Mouse (Mus musculus): ENCODE results near the gene Cnih3. TPM values are rescaled to one million over a fixed set of nuclear protein-coding genes. Genes with fewer than 3 reads are reported as not detected.

Gene Cnih3
- polyA plus RNA-seq, 1 experiment from 2014 or later, result 1.1 TPM

DNA sequence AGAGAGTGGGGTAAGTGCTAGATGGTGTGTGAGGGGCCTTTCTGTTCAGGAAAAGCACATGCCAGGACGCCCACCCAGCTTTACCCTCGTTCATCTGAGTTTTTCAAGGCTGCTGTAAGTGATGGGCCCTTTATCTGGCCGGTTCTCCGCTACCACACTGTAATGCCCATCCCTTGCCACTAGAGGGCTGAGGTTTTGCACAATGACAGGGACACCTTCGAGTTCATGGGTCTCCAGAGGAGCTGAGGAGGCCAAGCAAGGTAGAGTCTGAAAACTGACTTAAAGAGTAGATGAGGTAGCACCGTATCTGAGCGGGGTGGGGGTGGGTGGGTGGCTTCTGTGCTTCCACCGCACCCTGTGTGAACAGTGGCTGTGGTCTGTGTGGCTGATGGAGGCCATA lies 27.2 kb downstream of the Cnih3 start:
- Histone ChIP-seq H3K9ac (ENCODE audit: low read depth, low read length) (no peak overlapping the region), H3K4me3 (ENCODE audit: low read depth, low read length) (no peak overlapping the region), H3K4me1 (replicated peaks; ENCODE audit: control insufficient read depth, insufficient read depth, low read length) (no peaks in the 10 kb centered on the region), H3K4me2 (replicated peaks; ENCODE audit: low read depth, low read length) (no peak overlapping the region), H3K9me3 (ENCODE audit: control insufficient read depth, low read length) (no peaks in the 10 kb centered on the region), H3K36me3 (ENCODE audit: control insufficient read depth, insufficient read depth, low read length) (no peaks in the 10 kb centered on the region), H3K27me3 (ENCODE audit: control insufficient read depth, insufficient read depth, low read length) (no peaks in the 10 kb centered on the region), H3K27ac (ENCODE audit: low read depth, low read length) (no peak overlapping the region)
- DNase-seq (ENCODE audit: low spot score) (peak; percentile 76), ATAC-seq (ENCODE audit: low FRiP score) (peak; percentile 40; the same call in 1 of the 2 replicates)
- WGBS, result 22% methylated on average over 8 of the region's 8 CpGs

DNA sequence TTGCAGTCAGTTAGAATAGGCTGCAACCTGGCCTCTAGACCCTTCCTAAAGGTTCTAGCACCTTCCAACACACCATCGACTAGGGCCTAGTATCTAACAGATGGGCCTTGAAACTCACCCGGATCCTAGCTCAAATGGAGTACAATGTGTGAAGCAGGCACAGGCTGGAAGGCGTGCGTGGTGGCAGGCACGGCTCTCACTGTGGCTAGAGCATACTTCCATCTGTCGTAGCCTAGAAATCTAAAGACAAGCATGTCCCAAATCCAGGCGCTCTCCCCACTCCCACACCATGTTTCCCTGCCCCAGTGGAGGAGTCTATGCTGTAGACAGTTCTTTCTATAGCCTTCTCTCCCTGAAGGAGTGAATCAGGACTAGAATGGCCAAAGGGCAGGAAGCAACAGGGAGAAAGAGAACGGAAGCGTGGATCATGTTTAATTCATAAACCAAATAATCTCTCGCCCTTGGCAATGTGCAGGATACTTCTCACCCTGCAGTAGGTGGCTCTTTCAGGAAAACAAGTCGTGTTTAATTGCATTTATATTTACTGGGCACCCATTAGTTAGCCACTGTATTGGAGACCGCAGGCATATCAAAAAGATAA lies 29.1 kb downstream of the Cnih3 start:
- Histone ChIP-seq H3K27ac (ENCODE audit: low read depth, low read length) (no peak overlapping the region), H3K9ac (ENCODE audit: low read depth, low read length) (no peak overlapping the region), H3K4me3 (ENCODE audit: low read depth, low read length) (no peak overlapping the region), H3K4me1 (replicated peaks; ENCODE audit: control insufficient read depth, insufficient read depth, low read length) (no peaks in the 10 kb centered on the region), H3K9me3 (ENCODE audit: control insufficient read depth, low read length) (no peaks in the 10 kb centered on the region), H3K36me3 (ENCODE audit: control insufficient read depth, insufficient read depth, low read length) (no peaks in the 10 kb centered on the region), H3K4me2 (replicated peaks; ENCODE audit: low read depth, low read length) (no peak overlapping the region), H3K27me3 (ENCODE audit: control insufficient read depth, insufficient read depth, low read length) (no peaks in the 10 kb centered on the region)
- 88% methylated on average over 12 of the region's 12 CpGs for WGBS
- ATAC-seq (ENCODE audit: low FRiP score), result no peak
- DNase-seq (ENCODE audit: low spot score), result no peak

DNA sequence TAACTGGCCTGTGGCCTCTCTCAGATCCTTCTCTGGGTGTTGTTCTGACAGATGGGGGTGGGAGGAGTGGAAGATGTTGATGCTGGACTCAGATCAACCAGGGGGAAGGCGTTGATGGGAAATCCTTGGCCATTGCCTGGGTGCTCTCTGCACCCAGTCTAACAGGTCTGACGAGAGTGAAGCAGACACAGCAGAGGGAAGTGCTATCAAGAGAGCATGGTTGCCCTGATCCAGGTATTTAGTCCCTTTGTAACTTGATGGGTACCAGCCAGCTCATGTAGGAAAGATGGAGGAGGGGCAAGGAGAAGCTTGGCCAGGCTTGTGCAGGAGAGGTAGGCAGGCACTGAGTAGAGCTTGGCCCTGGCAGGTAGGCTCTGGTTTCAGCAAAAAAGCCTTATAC lies 36.8 kb downstream of the Cnih3 start:
- 94% methylated on average over 2 of the region's 2 CpGs for WGBS
- Histone ChIP-seq H3K9me3 (ENCODE audit: control insufficient read depth, low read length) (no peaks in the 10 kb centered on the region), H3K4me3 (ENCODE audit: low read depth, low read length) (no peak overlapping the region), H3K36me3 (ENCODE audit: control insufficient read depth, insufficient read depth, low read length) (no peaks in the 10 kb centered on the region), H3K27me3 (ENCODE audit: control insufficient read depth, insufficient read depth, low read length) (no peaks in the 10 kb centered on the region), H3K27ac (ENCODE audit: low read depth, low read length) (no peak overlapping the region), H3K4me2 (replicated peaks; ENCODE audit: low read depth, low read length) (no peak overlapping the region), H3K9ac (ENCODE audit: low read depth, low read length) (no peak overlapping the region), H3K4me1 (replicated peaks; ENCODE audit: control insufficient read depth, insufficient read depth, low read length) (no peaks in the 10 kb centered on the region)
- ATAC-seq (ENCODE audit: low FRiP score) (no peak), DNase-seq (ENCODE audit: low spot score) (no peak)

DNA sequence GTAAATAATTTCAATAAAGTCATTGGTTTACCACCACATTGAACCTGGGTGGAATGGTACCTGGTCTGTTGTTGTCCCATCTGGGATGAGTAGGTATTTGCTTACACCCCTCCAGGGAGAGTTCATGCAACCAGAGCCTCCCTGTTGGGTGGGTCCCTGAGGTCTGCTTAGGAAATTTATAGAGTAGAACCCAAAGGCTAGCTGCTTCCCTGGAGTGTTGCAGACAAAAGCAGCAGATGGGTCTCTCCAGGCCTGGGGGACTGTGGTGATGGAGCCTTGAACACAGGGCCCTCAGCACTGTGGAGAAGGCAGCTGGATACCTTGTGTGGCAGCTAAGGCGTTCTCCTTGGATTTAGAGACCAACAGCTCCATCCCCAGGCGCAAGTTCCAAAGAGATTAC lies 40.1 kb downstream of the Cnih3 start:
- no peak overlapping the region for H3K4me3 ChIP-seq (ENCODE audit: low read depth, low read length)
- WGBS, result 89% methylated on average over 2 of the region's 2 CpGs
- H3K9me3 ChIP-seq (ENCODE audit: control insufficient read depth, low read length), result no peaks in the 10 kb centered on the region
- H3K27ac ChIP-seq (ENCODE audit: low read depth, low read length), result no peak overlapping the region
- H3K4me2 ChIP-seq (replicated peaks; ENCODE audit: low read depth, low read length), result no peak overlapping the region
- H3K9ac ChIP-seq (ENCODE audit: low read depth, low read length), result no peak overlapping the region
- ATAC-seq (ENCODE audit: low FRiP score) (no peak), DNase-seq (ENCODE audit: low spot score) (no peak)
- H3K4me1 ChIP-seq (replicated peaks; ENCODE audit: control insufficient read depth, insufficient read depth, low read length), result no peaks in the 10 kb centered on the region
- no peaks in the 10 kb centered on the region for H3K27me3 ChIP-seq (ENCODE audit: control insufficient read depth, insufficient read depth, low read length)
- H3K36me3 ChIP-seq (ENCODE audit: control insufficient read depth, insufficient read depth, low read length), result no peaks in the 10 kb centered on the region

DNA sequence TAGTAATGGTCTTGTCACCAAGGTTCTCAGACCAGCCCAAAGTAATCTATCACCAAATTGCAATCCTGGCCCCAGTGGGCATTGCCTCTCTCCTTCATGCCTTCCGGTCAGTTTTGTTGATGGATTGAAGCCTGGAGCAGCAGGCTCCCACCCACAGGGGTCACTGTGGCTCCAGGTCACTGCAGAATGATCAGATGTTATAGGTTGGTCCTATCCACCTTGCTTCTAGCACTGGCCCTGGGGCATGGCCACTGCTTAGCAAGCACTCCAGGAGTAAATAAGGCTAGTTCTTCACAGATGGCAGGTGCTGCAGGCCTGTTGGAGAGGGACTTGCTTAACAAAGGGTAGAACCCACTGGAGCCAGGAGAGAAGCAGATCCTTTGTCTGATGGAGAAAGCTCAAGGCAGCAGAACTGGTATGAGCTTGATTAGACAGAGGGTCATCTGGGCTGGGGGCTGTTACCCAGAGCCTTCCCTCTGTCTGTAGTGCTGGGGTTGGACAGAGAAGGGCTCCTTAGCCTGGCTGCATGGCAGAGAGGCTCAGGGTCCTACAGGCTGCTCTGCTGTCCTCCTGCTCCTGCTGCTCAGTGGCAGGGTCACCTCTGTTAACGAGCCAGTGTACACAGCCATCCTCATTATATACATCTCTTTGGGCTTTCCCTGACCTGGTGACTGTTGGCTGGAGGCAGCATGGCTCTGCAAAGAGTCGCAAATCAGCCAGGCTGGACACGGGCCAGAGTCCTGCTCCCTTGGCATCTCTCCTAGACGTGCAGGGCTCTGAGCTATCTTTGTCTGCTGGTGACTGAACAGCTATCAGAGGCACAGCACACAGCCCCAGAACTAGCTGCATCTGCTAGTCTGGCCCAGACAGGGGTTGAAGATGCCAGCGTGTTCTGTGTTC lies 41.1 kb downstream of the Cnih3 start:
- H3K36me3 ChIP-seq (ENCODE audit: control insufficient read depth, insufficient read depth, low read length), result no peaks in the 10 kb centered on the region
- H3K27me3 ChIP-seq (ENCODE audit: control insufficient read depth, insufficient read depth, low read length), result no peaks in the 10 kb centered on the region
- DNase-seq (ENCODE audit: low spot score) (peak; percentile 20), ATAC-seq (ENCODE audit: low FRiP score) (no peak)
- no peaks in the 10 kb centered on the region for H3K4me1 ChIP-seq (replicated peaks; ENCODE audit: control insufficient read depth, insufficient read depth, low read length)
- H3K4me3 ChIP-seq (ENCODE audit: low read depth, low read length), result no peak overlapping the region
- H3K27ac ChIP-seq (ENCODE audit: low read depth, low read length), result no peak overlapping the region
- H3K9me3 ChIP-seq (ENCODE audit: control insufficient read depth, low read length), result no peaks in the 10 kb centered on the region
- H3K9ac ChIP-seq (ENCODE audit: low read depth, low read length), result no peak overlapping the region
- no peak overlapping the region for H3K4me2 ChIP-seq (replicated peaks; ENCODE audit: low read depth, low read length)
- 76% methylated on average over 6 of the region's 6 CpGs for WGBS

DNA sequence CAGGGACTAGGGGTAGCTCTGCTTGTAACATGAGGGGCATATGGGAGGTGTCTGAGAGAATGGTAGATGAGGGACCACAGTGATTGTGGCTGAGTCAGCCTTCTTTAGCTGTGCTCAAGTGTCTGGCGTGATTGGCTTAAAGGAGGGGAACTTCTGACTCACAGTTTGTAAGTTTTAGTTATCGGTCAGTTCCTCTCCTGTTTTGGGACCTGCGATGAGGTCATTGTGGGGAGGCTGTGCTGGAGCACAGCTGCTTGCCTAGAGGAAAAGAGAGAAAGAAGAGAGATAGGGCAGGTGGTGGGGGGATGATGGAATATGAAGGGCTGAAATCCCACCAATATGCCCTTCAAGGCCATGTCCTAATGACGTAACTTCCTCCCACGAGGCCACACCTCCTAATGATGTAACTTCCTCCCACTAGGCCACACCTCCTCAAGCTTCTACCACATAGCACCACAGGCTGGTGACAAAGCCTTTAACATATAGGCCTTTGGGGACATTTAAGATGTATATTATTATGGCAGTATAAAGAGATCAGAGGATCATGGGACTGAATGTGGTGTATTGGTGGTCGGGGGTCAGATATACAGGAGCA lies 42.9 kb downstream of the Cnih3 start:
- no peak overlapping the region for H3K4me3 ChIP-seq (ENCODE audit: low read depth, low read length)
- ATAC-seq (ENCODE audit: low FRiP score), result no peak
- 86% methylated on average over 6 of the region's 6 CpGs for whole genome bisulfite sequencing
- no peak for DNase-seq (ENCODE audit: low spot score)
- H3K4me1 ChIP-seq (replicated peaks; ENCODE audit: control insufficient read depth, insufficient read depth, low read length), result no peaks in the 10 kb centered on the region
- H3K9ac ChIP-seq (ENCODE audit: low read depth, low read length), result no peak overlapping the region
- no peaks in the 10 kb centered on the region for H3K9me3 ChIP-seq (ENCODE audit: control insufficient read depth, low read length)
- no peaks in the 10 kb centered on the region for H3K27me3 ChIP-seq (ENCODE audit: control insufficient read depth, insufficient read depth, low read length)
- no peak overlapping the region for H3K27ac ChIP-seq (ENCODE audit: low read depth, low read length)
- H3K36me3 ChIP-seq (ENCODE audit: control insufficient read depth, insufficient read depth, low read length), result no peaks in the 10 kb centered on the region
- no peak overlapping the region for H3K4me2 ChIP-seq (replicated peaks; ENCODE audit: low read depth, low read length)

DNA sequence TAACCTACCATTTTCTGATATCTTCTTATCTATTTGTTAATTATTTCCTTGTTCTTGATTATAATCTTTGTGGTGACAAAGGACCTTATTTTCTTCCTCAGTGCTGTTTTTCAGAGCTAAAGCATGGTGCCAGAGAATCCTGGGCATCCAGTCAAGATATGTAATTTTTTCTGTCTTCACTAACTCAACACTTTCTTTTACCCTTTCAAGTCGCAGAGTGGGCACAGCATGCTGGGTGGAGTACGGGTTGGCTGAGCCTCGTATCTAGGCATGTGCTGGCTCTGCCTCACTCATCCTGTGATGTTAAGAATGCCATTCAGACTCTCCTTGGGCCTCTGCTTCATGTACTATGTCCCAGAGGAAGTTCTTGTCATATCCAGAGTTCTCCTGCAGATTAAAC lies 46.8 kb downstream of the Cnih3 start:
- DNase-seq (ENCODE audit: low spot score), result no peak

DNA sequence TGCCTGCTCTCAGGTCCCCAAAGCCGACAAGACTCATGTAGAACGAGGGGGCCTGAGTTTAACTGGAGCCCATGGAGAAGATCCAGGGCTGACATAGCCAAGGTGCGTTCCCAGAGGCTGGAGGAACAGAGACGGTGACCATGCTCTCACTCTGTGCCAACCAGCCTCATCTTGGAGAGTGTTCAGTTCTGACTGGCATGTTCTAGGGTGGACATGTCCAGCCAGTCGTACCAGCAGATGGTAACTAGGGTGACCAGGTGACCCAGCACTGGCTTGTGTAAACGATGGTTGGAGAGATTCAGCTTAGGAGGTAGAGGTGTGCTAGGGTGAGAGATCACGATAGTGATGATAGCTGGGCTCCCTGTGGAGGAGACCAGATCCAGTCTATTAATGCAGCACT lies 50.6 kb downstream of the Cnih3 start:
- Histone ChIP-seq H3K4me3 (ENCODE audit: low read depth, low read length) (no peak overlapping the region), H3K9ac (ENCODE audit: low read depth, low read length) (no peak overlapping the region), H3K27me3 (ENCODE audit: control insufficient read depth, insufficient read depth, low read length) (no peaks in the 10 kb centered on the region), H3K4me1 (replicated peaks; ENCODE audit: control insufficient read depth, insufficient read depth, low read length) (no peaks in the 10 kb centered on the region), H3K4me2 (replicated peaks; ENCODE audit: low read depth, low read length) (no peak overlapping the region), H3K36me3 (ENCODE audit: control insufficient read depth, insufficient read depth, low read length) (no peaks in the 10 kb centered on the region), H3K9me3 (ENCODE audit: control insufficient read depth, low read length) (no peaks in the 10 kb centered on the region), H3K27ac (ENCODE audit: low read depth, low read length) (no peak overlapping the region)
- DNase-seq (ENCODE audit: low spot score) (no peak), ATAC-seq (ENCODE audit: low FRiP score) (no peak)
- WGBS, result 81% methylated on average over 7 of the region's 7 CpGs

More for the DNA sequence above, 46.8 kb downstream of the Cnih3 start:
- Histone ChIP-seq H3K27me3 (ENCODE audit: control insufficient read depth, insufficient read depth, low read length) (no peaks in the 10 kb centered on the region), H3K27ac (ENCODE audit: low read depth, low read length) (no peak overlapping the region), H3K9me3 (ENCODE audit: control insufficient read depth, low read length) (no peaks in the 10 kb centered on the region), H3K36me3 (ENCODE audit: control insufficient read depth, insufficient read depth, low read length) (no peaks in the 10 kb centered on the region), H3K9ac (ENCODE audit: low read depth, low read length) (no peak overlapping the region), H3K4me2 (replicated peaks; ENCODE audit: low read depth, low read length) (no peak overlapping the region), H3K4me3 (ENCODE audit: low read depth, low read length) (no peak overlapping the region), H3K4me1 (replicated peaks; ENCODE audit: control insufficient read depth, insufficient read depth, low read length) (no peaks in the 10 kb centered on the region)
- 88% methylated on average over 3 of the region's 3 CpGs for WGBS
- ATAC-seq (ENCODE audit: low FRiP score), result no peak

Data from hindbrain, embryonic 11.5 days (tissue).